Mouse (Mus musculus) forebrain, embryonic 15.5 days (tissue): ENCODE results near the gene Serpinb8. TPM values are rescaled to one million over a fixed set of nuclear protein-coding genes. Genes with fewer than 3 reads are reported as not detected.

Experiments
- polyA plus RNA-seq: library from polyadenylated mRNA; unstranded; fragments of >200 nt; fragmentation: Nextera tagmentation; extraction: Ambion mirVana; gene quantifications from 2 replicates; pipeline ENCODE4 v1.2.1, GENCODE M21; 2015

Serpinb8 gene
- polyA plus RNA-seq, 1 experiment from 2014 or later, result 0.17 TPM

Other genes with a start within 250 kb of the Serpinb8 start
- not detected in 2 replicates for gene Serpinb11, start 228.8 kb upstream of the Serpinb8 start, polyA plus RNA-seq
- not detected in 2 replicates for gene Serpinb7, start 190.4 kb upstream of the Serpinb8 start, polyA plus RNA-seq
- gene Serpinb2, start 78.6 kb upstream of the Serpinb8 start, polyA plus RNA-seq, result 0.29 and 0.33 TPM in 2 replicates